Mouse (Mus musculus): Measurements from ENCODE around the gene Etl4.

DNA sequence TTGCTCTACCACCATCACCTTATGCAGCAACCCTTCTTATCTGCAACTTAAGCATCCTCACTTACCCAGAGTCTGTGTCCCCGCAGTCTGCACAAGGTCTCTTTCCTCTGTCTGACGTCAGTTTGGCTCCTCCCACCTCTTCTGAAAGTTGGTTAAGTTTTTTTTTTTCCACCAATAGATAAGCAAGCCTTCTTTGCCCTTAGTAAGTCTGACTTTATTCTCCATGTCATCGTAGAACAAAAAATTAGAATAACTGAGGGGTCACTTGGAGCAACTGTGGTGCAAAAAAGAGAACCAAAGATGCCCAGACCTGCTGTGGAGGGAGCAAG, 599.1 kb downstream of the Etl4 start:
- TF ChIP-seq TAL1 (IDR thresholded peaks at IDR 0.05; ENCODE audit: low read length) (no peak), GATA1 (IDR thresholded peaks at IDR 0.05; ENCODE audit: low read length) (no peak)

Measured in erythroblast, embryonic 14.5 days (primary cell).